In the genomic region with DNA sequence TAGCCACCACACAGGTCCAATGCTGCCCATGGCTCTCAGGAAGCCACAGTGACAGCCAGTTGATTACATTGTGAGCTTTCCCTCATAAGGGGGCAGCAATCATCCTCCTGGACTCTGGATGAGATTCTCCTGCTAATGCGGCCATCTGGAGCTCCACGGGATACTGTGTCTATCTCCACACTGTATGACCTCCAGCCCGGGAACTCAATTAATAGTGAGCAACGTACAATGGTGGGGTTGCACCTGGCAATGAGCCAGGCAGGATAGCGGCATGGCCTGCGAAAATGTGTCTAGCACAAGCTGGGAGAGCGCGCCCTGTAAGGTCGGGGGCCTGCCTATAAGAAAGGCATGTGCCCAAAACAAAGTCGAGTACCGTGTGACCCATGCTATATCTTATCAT, we compare ENCODE assay signal across 25 mouse cellular contexts. TPM values are rescaled to one million over a fixed set of nuclear protein-coding genes. Genes with fewer than 3 reads are reported as not detected.
DNase-seq lines count a peak whose midpoint lies in the region; ATAC-seq and TF ChIP-seq lines count a peak whose summit lies in the region.
"Had no signal": no experiment of that assay in that cellular context is flagged by ENCODE, and none has a peak within 500 bp of the region (broad histone marks: within the 10 kb centered on the region; RNA-seq: fewer than 3 reads in every experiment).

No protein-coding gene starts in this region.

- H3K4me1 ChIP-seq in forebrain, embryonic 15.5 days: no peaks in the 10 kb centered on the region
- H3K4me1 ChIP-seq in forebrain, embryonic 11.5 days (replicated peaks; ENCODE audit: control insufficient read depth, insufficient read depth, low read length): no peaks in the 10 kb centered on the region
- no peaks in the 10 kb centered on the region for H3K4me1 ChIP-seq in midbrain, postnatal 0 days (ENCODE audit: insufficient read depth, low read length)
- H3K4me1 ChIP-seq in midbrain, embryonic 10.5 days: peaks cover 7% of the 10 kb centered on the region
- H3K4me1 ChIP-seq in intestine, embryonic 15.5 days (replicated peaks): 0 out of 2 replicates have a peak, but pooled peaks cover 2% of the 10 kb centered on the region
- H3K4me1 ChIP-seq: heart, embryonic 12.5 days; midbrain, embryonic 13.5 days had no signal

- no peaks in the 10 kb centered on the region for H3K9me3 ChIP-seq in forebrain, embryonic 15.5 days
- H3K9me3 ChIP-seq in forebrain, embryonic 11.5 days (ENCODE audit: control insufficient read depth, low read length): no peaks in the 10 kb centered on the region
- no peaks in the 10 kb centered on the region for H3K9me3 ChIP-seq in midbrain, postnatal 0 days (ENCODE audit: low read length)
- no peaks in the 10 kb centered on the region for H3K9me3 ChIP-seq in midbrain, embryonic 10.5 days (replicated peaks)
- no peaks in the 10 kb centered on the region for H3K9me3 ChIP-seq in intestine, embryonic 15.5 days
- H3K9me3 ChIP-seq: heart, embryonic 12.5 days; limb, embryonic 15.5 days; midbrain, embryonic 13.5 days had no signal

- no peak overlapping the region for H3K9ac ChIP-seq in forebrain, embryonic 15.5 days (replicated peaks)
- no peak overlapping the region for H3K9ac ChIP-seq in forebrain, embryonic 11.5 days (ENCODE audit: low read length)
- H3K9ac ChIP-seq in midbrain, postnatal 0 days (replicated peaks; ENCODE audit: low read length, poor library complexity, severe bottlenecking): no peak overlapping the region
- H3K9ac ChIP-seq in intestine, embryonic 15.5 days: no peak overlapping the region
- H3K9ac ChIP-seq: forebrain, postnatal 0 days; heart, embryonic 12.5 days; limb, embryonic 15.5 days; liver, embryonic 14.5 days; lung, embryonic 14.5 days; midbrain, embryonic 13.5 days had no signal

- H3K27me3 ChIP-seq in forebrain, embryonic 15.5 days: no peaks in the 10 kb centered on the region
- no peaks in the 10 kb centered on the region for H3K27me3 ChIP-seq in forebrain, embryonic 11.5 days (ENCODE audit: control insufficient read depth, insufficient read depth, low read length)
- H3K27me3 ChIP-seq in midbrain, postnatal 0 days (ENCODE audit: insufficient read depth, low read length): no peaks in the 10 kb centered on the region
- no peaks in the 10 kb centered on the region for H3K27me3 ChIP-seq in midbrain, embryonic 10.5 days (ENCODE audit: low read depth, poor library complexity, severe bottlenecking)
- H3K27me3 ChIP-seq in intestine, embryonic 15.5 days (replicated peaks): no peaks in the 10 kb centered on the region; the same call in 1 of the 2 replicates
- H3K27me3 ChIP-seq: limb, embryonic 15.5 days; midbrain, embryonic 13.5 days had no signal

- no peak overlapping the region for H3K4me2 ChIP-seq in forebrain, embryonic 15.5 days (replicated peaks)
- no peak overlapping the region for H3K4me2 ChIP-seq in forebrain, embryonic 11.5 days (ENCODE audit: low read depth, low read length, severe bottlenecking)
- no peak overlapping the region for H3K4me2 ChIP-seq in midbrain, postnatal 0 days (ENCODE audit: low read depth, low read length, poor library complexity, severe bottlenecking)
- no peak overlapping the region for H3K4me2 ChIP-seq in intestine, embryonic 15.5 days (replicated peaks)
- H3K4me2 ChIP-seq: heart, embryonic 12.5 days; limb, embryonic 15.5 days; lung, embryonic 14.5 days; midbrain, embryonic 13.5 days had no signal

- DNase-seq in forebrain, embryonic 11.5 days (ENCODE audit: low spot score): no peak
- peak; percentile 70 for DNase-seq in midbrain, postnatal 0 days (ENCODE audit: low spot score)
- DNase-seq in midbrain, embryonic 10.5 days (ENCODE audit: low spot score): no peak
- peak; percentile 77 to 87 for DNase-seq in cerebellum, postnatal 10 days
- no peak for DNase-seq in ovary, adult 18-20 months (ENCODE audit: low spot score)
- DNase-seq in embryo, embryonic 10.5 days (ENCODE audit: low spot score): no peak
- DNase-seq: adrenal gland, postnatal 10 days; forebrain, postnatal 0 days; gastrocnemius, postnatal 14 days; heart, adult 11 months; heart, postnatal 10 days; kidney, adult 9 months; kidney, postnatal 14 days; layer of hippocampus, postnatal 36 days; lung, embryonic 14.5 days; thymus, postnatal 14 days had no signal

- no peak for TF ChIP-seq CTCF in midbrain, postnatal 0 days (IDR thresholded peaks at IDR 0.05)

- no peaks in the 10 kb centered on the region for H3K36me3 ChIP-seq in forebrain, embryonic 15.5 days
- H3K36me3 ChIP-seq in forebrain, embryonic 11.5 days (ENCODE audit: control insufficient read depth, insufficient read depth, low read length): no peaks in the 10 kb centered on the region
- no peaks in the 10 kb centered on the region for H3K36me3 ChIP-seq in midbrain, postnatal 0 days (ENCODE audit: insufficient read depth, low read length)
- no peaks in the 10 kb centered on the region for H3K36me3 ChIP-seq in midbrain, embryonic 10.5 days
- no peaks in the 10 kb centered on the region for H3K36me3 ChIP-seq in intestine, embryonic 15.5 days
- H3K36me3 ChIP-seq: heart, embryonic 12.5 days; limb, embryonic 15.5 days; midbrain, embryonic 13.5 days had no signal

- ATAC-seq in forebrain, embryonic 15.5 days (replicated peaks): peak; percentile 63; the same call in 1 of the 2 replicates
- ATAC-seq in forebrain, embryonic 11.5 days (replicated peaks; ENCODE audit: low FRiP score): no peak
- ATAC-seq in midbrain, postnatal 0 days (ENCODE audit: low FRiP score): no peak
- no peak for ATAC-seq in intestine, embryonic 15.5 days
- ATAC-seq: forebrain, postnatal 0 days; midbrain, embryonic 13.5 days had no signal

- H3K4me3 ChIP-seq in forebrain, embryonic 15.5 days: no peak overlapping the region
- H3K4me3 ChIP-seq in forebrain, embryonic 11.5 days (ENCODE audit: low read depth, low read length): no peak overlapping the region
- H3K4me3 ChIP-seq in midbrain, postnatal 0 days (ENCODE audit: low read depth, low read length): no peak overlapping the region
- H3K4me3 ChIP-seq in midbrain, embryonic 10.5 days: no peak overlapping the region
- no peak overlapping the region for H3K4me3 ChIP-seq in intestine, embryonic 15.5 days (replicated peaks)
- H3K4me3 ChIP-seq: heart, embryonic 12.5 days; limb, embryonic 15.5 days; midbrain, embryonic 13.5 days had no signal

- WGBS in forebrain, embryonic 15.5 days: 68% methylated on average over 11 of the region's 11 CpGs
- 92% methylated on average over 11 of the region's 11 CpGs for WGBS in forebrain, embryonic 11.5 days
- 86% methylated on average over 11 of the region's 11 CpGs for WGBS in midbrain, postnatal 0 days
- 98% methylated on average over 11 of the region's 11 CpGs for WGBS in midbrain, embryonic 10.5 days
- 91% methylated on average over 11 of the region's 11 CpGs for WGBS in intestine, embryonic 15.5 days

- no peak overlapping the region for H3K27ac ChIP-seq in forebrain, embryonic 15.5 days (replicated peaks)
- H3K27ac ChIP-seq in forebrain, embryonic 11.5 days (ENCODE audit: low read depth, low read length): no peak overlapping the region
- no peak overlapping the region for H3K27ac ChIP-seq in midbrain, postnatal 0 days (ENCODE audit: low read depth, low read length)
- H3K27ac ChIP-seq in midbrain, embryonic 10.5 days (replicated peaks): no peak overlapping the region
- no peak overlapping the region for H3K27ac ChIP-seq in intestine, embryonic 15.5 days
- H3K27ac ChIP-seq: limb, embryonic 15.5 days; liver, embryonic 14.5 days; midbrain, embryonic 13.5 days had no signal

RNA-seq across cellular contexts. Expression of a gene that starts 23.4 kb away (rescaled TPM):
- polyA plus RNA-seq in forebrain, embryonic 15.5 days (2015; fragmentation: Nextera tagmentation; extraction: Ambion mirVana): 18.7 and 20.4 TPM in 2 replicates
- polyA plus RNA-seq in forebrain, embryonic 11.5 days (2014; fragmentation: Nextera tagmentation; extraction: Ambion mirVana): 6.0 and 7.4 TPM in 2 replicates
- 13.1 and 27.1 TPM in 2 replicates for total RNA-seq in midbrain, postnatal 0 days (2014; rRNA removed)
- polyA plus RNA-seq in midbrain, postnatal 0 days (2015; fragmentation: Nextera tagmentation; extraction: Ambion mirVana): 36.8 and 37.2 TPM in 2 replicates
- 7.7 and 15.9 TPM in 2 replicates for polyA plus RNA-seq in midbrain, embryonic 10.5 days (2016; fragmentation: Nextera tagmentation; extraction: Ambion mirVana)
- polyA plus RNA-seq in intestine, embryonic 15.5 days (2015; fragmentation: Nextera tagmentation; extraction: Ambion mirVana): not detected in 2 replicates
- total RNA-seq: adrenal gland, postnatal 10 days; gastrocnemius, postnatal 14 days; heart, postnatal 10 days; megakaryocyte, adult 5-6 weeks had no signal
- polyA plus RNA-seq: embryonic facial prominence, embryonic 14.5 days; lung, embryonic 14.5 days; stomach, embryonic 14.5 days had no signal

Comparison
In these comparisons a context has a peak if more than half of its experiments do, and no peak if none do; other contexts are left out.
1. DNase-seq: peak in midbrain, postnatal 0 days (single experiment) and cerebellum, postnatal 10 days (2 of 2); none in forebrain, embryonic 11.5 days (single experiment), midbrain, embryonic 10.5 days (single experiment), ovary, adult 18-20 months (single experiment) and embryo, embryonic 10.5 days (single experiment).